9 mouse cellular contexts compared by ENCODE assay signal in the genomic region with DNA sequence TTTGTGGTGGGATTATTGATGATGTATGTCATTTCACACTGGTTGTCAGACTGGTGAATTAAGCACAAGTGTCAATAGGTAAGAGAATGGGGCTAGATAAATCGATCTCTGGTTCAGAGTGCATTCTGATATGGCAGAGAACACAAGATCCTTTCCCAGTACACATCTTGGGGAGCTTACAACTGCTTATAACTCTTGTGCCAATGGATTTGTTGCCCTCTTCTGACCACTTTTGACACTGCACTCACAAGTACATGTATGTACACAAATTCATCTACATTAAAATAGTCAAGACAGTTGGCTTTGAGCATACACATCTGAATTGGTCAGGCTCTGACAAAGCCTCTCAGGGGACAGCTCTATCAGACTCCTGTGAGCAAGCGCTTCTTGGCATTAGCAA.
A peak's percentile ranks its signal among the peaks of the same experiment; 100 is the strongest.
DNase-seq lines count a peak whose midpoint lies in the region; ATAC-seq and TF ChIP-seq lines count a peak whose summit lies in the region.
"Had no signal": no experiment of that assay in that cellular context is flagged by ENCODE, and none has a peak within 500 bp of the region (broad histone marks: within the 10 kb centered on the region; RNA-seq: fewer than 3 reads in every experiment).

No protein-coding gene starts in this region.

- no peak for ATAC-seq in lung, postnatal 0 days
- ATAC-seq in hindbrain, embryonic 12.5 days (ENCODE audit: low FRiP score) = peak; percentile 54

- peak; percentile 43 for TF ChIP-seq CTCF in lung, postnatal 0 days (IDR thresholded peaks at IDR 0.05)

- no peak for TF ChIP-seq EP300 in lung, postnatal 0 days (IDR thresholded peaks at IDR 0.05)

- H3K27me3 ChIP-seq in lung, postnatal 0 days (replicated peaks; ENCODE audit: insufficient read depth, low read length) = no peaks in the 10 kb centered on the region
- H3K27me3 ChIP-seq in hindbrain, embryonic 12.5 days = no peaks in the 10 kb centered on the region
- H3K27me3 ChIP-seq: limb, embryonic 15.5 days had no signal

- DNase-seq in adrenal gland, postnatal 10 days = peak; percentile 16
- DNase-seq in adrenal gland, postnatal 25 days = no peak
- DNase-seq in lung, postnatal 0 days (ENCODE audit: low spot score) = peak; percentile 10
- no peak for DNase-seq in lung, postnatal 36 days
- peak; percentile 34 to 40 for DNase-seq in right cerebral cortex, postnatal 10 days (ENCODE audit: low spot score in 2 of 2)
- no peak for DNase-seq in heart, postnatal 14 days
- no peak for DNase-seq in lung, postnatal 25 days (ENCODE audit: low spot score)

- no peak overlapping the region for H3K4me3 ChIP-seq in lung, postnatal 0 days (ENCODE audit: low read depth, low read length)
- no peak overlapping the region for H3K4me3 ChIP-seq in hindbrain, embryonic 12.5 days
- H3K4me3 ChIP-seq: limb, embryonic 15.5 days had no signal

- H3K27ac ChIP-seq in lung, postnatal 0 days (ENCODE audit: low read length) = no peak overlapping the region
- H3K27ac ChIP-seq in hindbrain, embryonic 12.5 days = no peak overlapping the region
- H3K27ac ChIP-seq: limb, embryonic 15.5 days had no signal

- 61% methylated on average over 2 of the region's 2 CpGs for WGBS in lung, postnatal 0 days
- 68% methylated on average over 2 of the region's 2 CpGs for WGBS in hindbrain, embryonic 12.5 days

- H3K36me3 ChIP-seq in lung, postnatal 0 days (ENCODE audit: insufficient read depth, low read length) = no peaks in the 10 kb centered on the region
- no peaks in the 10 kb centered on the region for H3K36me3 ChIP-seq in hindbrain, embryonic 12.5 days
- H3K36me3 ChIP-seq: limb, embryonic 15.5 days had no signal

- no peak overlapping the region for H3K9ac ChIP-seq in lung, postnatal 0 days (replicated peaks; ENCODE audit: low read depth)
- H3K9ac ChIP-seq in hindbrain, embryonic 12.5 days = no peak overlapping the region
- H3K9ac ChIP-seq: limb, embryonic 15.5 days had no signal

- no peaks in the 10 kb centered on the region for H3K4me1 ChIP-seq in lung, postnatal 0 days (ENCODE audit: insufficient read depth, low read depth, low read length)
- H3K4me1 ChIP-seq in hindbrain, embryonic 12.5 days = no peaks in the 10 kb centered on the region
- H3K4me1 ChIP-seq: limb, embryonic 15.5 days had no signal

- H3K9me3 ChIP-seq in lung, postnatal 0 days (ENCODE audit: low read length) = no peaks in the 10 kb centered on the region
- H3K9me3 ChIP-seq in hindbrain, embryonic 12.5 days (replicated peaks) = no peaks in the 10 kb centered on the region
- H3K9me3 ChIP-seq: limb, embryonic 15.5 days had no signal

- intact Hi-C loops in heart, postnatal 14 days (cut with DNase I) = no loop called here

- no peak overlapping the region for H3K4me2 ChIP-seq in lung, postnatal 0 days (replicated peaks; ENCODE audit: low read depth, low read length)
- no peak overlapping the region for H3K4me2 ChIP-seq in hindbrain, embryonic 12.5 days (replicated peaks)
- H3K4me2 ChIP-seq: limb, embryonic 15.5 days had no signal

Comparison
In these comparisons a context has a peak if more than half of its experiments do, and no peak if none do; other contexts are left out.
1. DNase-seq: peak in adrenal gland, postnatal 10 days (single experiment), lung, postnatal 0 days (single experiment) and right cerebral cortex, postnatal 10 days (2 of 2); none in adrenal gland, postnatal 25 days (single experiment), lung, postnatal 36 days (single experiment), heart, postnatal 14 days (0 of 2) and lung, postnatal 25 days (single experiment).